Mouse (Mus musculus) kidney, postnatal 0 days (tissue): Measurements from ENCODE around the gene 2700097O09Rik. TPM values are rescaled to one million over a fixed set of nuclear protein-coding genes. Genes with fewer than 3 reads are reported as not detected.
A peak's percentile ranks its signal among the peaks of the same experiment; 100 is the strongest.

Experiments used
- ATAC-seq: fragments of 200-750 bp; cut with Nextera tagmentation; replicated peaks from 2 replicates; pipeline ENCODE4 v1.8.0; 2017; ENCODE audit warnings: low read depth, moderate number of reproducible peaks, moderate TSS enrichment, moderate library complexity; ENCODE audit not compliant: low FRiP score
- DNase-seq: peaks from one replicate; pipeline ENCODE4 v3.0.0-alpha.2; 2016; ENCODE audit warnings: low spot score
- H3K27ac ChIP-seq: fragments of 300-500 bp; sonication (generic); 2 replicates; pipeline ENCODE4 v1.5.1; 2014; ENCODE audit warnings: mild to moderate bottlenecking
- H3K27me3 ChIP-seq: fragments of 300-500 bp; sonication (generic); 2 replicates; pipeline ENCODE4 v1.6.1; 2014; ENCODE audit warnings: low read length, mixed read lengths; ENCODE audit not compliant: insufficient read depth
- H3K36me3 ChIP-seq: fragments of 300-500 bp; sonication (generic); 2 replicates; pipeline ENCODE4 v1.6.1; 2014; ENCODE audit warnings: low read length, mixed read lengths; ENCODE audit not compliant: insufficient read depth
- H3K4me1 ChIP-seq: fragments of 300-500 bp; sonication (generic); replicated peaks from 2 replicates; pipeline ENCODE4 v1.6.1; 2014; ENCODE audit warnings: antibody characterized with exemption, low read length, mixed read lengths; ENCODE audit not compliant: insufficient read depth
- H3K4me2 ChIP-seq: fragments of 300-500 bp; sonication (generic); 2 replicates; pipeline ENCODE4 v1.6.1; 2014; ENCODE audit warnings: mild to moderate bottlenecking, low read length, moderate library complexity, mixed read lengths
- H3K4me3 ChIP-seq: fragments of 300-500 bp; sonication (generic); replicated peaks from 2 replicates; pipeline ENCODE4 v1.5.1; 2014; ENCODE audit warnings: low read depth, low read length
- H3K9ac ChIP-seq: fragments of 300-500 bp; sonication (generic); 2 replicates; pipeline ENCODE4 v1.6.1; 2014; ENCODE audit warnings: low read depth, low read length
- H3K9me3 ChIP-seq: fragments of 300-500 bp; sonication (generic); replicated peaks from 2 replicates; pipeline ENCODE4 v1.6.1; 2016; ENCODE audit warnings: low read length, inconsistent platforms, mixed read lengths
- CTCF ChIP-seq: IDR thresholded peaks from 2 replicates; pipeline ENCODE4 v1.5.1; 2016; ENCODE audit warnings: antibody characterized with exemption, low read depth, mild to moderate bottlenecking, moderate library complexity
- WGBS: fragments of 180-500 bp; shearing (Covaris S2); extraction: QIAGEN DNeasy Blood & Tissue Kit; methylation state at CpG from one replicate; pipeline ENCODE4 v1.1.7; 2014; 5-methylcytosine and 5-hydroxymethylcytosine counted together
- polyA plus RNA-seq: library from polyadenylated mRNA; unstranded; fragments of >200 nt; fragmentation: Nextera tagmentation; extraction: Ambion mirVana; gene quantifications from 2 replicates; pipeline ENCODE4 v1.2.1, GENCODE M21; 2015

2700097O09Rik gene
- polyA plus RNA-seq, 1 experiment from 2014 or later: 19.9 TPM

DNA sequence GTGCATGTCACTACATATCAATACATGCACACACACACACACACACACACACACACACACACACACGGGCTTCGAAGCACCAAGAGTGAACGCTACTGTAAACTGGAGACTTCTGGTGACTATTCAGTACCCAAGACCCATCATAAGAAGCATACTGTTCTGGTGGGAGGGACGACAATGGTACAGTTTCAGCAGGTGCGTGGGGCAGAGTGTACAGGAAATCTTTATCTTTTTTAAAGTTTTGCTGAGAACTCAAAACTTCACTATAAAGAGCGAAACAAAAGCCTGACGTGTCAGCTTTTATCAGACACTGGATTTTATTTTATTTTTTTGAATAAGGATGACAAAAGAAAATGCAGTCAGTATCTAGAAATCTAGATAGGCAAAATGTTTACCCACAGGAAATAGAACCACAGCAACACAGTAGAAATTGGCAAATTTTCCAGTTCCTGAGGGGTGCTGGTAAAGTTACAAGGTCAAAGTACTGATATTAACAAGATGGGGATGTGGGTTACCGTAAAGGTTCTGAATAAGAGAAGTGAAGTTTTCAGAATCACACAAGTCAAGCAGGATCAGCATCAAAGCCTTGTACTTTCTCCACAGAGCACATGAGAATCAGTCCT is 30.1 kb downstream of the 2700097O09Rik start:
- Histone ChIP-seq H3K4me1 (no peaks in the 10 kb centered on the region), H3K27me3 (no peaks in the 10 kb centered on the region), H3K36me3 (peaks cover 17% of the 10 kb centered on the region; the same call in 1 of the 2 replicates), H3K9ac (no peak overlapping the region), H3K4me2 (no peak overlapping the region), H3K27ac (no peak overlapping the region), H3K9me3 (no peaks in the 10 kb centered on the region), H3K4me3 (no peak overlapping the region)
- DNase-seq (no peak), ATAC-seq (no peak)
- WGBS: 92% methylated on average over 8 of the region's 8 CpGs
- no peak for TF ChIP-seq CTCF

DNA sequence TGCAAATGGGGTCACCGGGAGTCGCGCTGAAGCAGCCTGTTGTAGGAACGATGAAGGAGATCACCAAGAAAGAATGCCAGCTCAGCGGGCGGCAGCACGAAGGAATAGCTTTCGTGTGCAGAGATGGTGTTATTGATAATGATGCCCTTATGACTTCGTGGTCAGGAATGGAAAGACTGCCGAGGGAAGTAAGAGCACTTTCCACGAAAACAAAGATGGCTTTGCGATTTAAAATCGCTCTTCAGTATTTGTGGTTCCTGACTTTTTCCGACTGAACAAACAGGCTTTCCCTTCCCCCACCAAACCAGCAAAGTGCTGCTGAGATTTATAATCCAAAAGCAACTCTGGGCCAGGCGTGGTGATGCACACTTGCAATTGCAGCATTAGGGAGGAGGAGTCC is 38.9 kb downstream of the 2700097O09Rik start:
- ATAC-seq (no peak), DNase-seq (no peak)
- Histone ChIP-seq H3K4me1 (no peaks in the 10 kb centered on the region), H3K27ac (no peak overlapping the region), H3K4me3 (no peak overlapping the region), H3K9me3 (no peaks in the 10 kb centered on the region), H3K4me2 (0 out of 2 replicates have a peak overlapping the region, but pooled peaks have one; percentile 18), H3K27me3 (no peaks in the 10 kb centered on the region), H3K9ac (no peak overlapping the region), H3K36me3 (peaks cover 4% of the 10 kb centered on the region; the same call in 1 of the 2 replicates)
- TF ChIP-seq CTCF: no peak
- 48% methylated on average over 15 of the region's 15 CpGs for WGBS

DNA sequence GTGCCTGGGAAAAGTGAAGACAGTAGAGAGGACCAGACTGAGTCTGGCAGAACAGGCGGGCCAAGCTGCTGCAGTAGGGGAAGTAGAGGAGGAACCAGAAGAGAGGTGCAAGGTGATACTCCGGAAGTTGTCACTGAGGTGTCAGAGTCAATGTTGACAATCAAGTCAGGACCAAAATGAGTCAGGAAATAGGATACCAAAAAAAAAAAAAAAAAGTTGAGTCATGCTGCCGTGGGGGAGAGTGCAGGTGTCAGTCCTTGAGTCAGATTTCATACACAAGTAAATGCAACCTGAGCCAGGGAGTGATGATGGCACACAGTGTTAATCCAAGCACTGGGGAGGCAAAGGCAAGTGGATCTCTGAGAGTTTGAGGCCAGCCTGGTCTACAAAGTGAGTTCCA is 52.8 kb downstream of the 2700097O09Rik start:
- 16% methylated on average over 3 of the region's 3 CpGs for WGBS
- DNase-seq: no peak
- no peaks in the 10 kb centered on the region for H3K36me3 ChIP-seq

DNA sequence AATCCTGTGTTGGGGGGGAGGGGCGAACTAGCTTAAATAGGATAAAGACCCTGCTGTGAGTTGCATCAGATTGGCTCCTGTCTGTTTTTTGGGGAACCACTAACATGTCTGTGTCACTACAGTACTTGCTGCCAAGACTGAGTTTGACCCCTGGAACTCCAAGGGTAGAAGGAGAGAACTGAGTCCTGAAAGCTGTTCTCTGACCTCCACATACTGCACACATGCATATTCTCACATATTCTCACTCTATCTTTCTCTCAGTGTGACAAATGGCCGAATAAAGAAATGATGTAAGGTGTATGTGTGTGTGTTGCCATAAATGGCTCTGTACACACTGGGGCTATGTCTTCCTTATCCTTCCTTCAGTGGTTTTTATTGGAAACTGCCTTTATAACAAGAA is 56.6 kb downstream of the 2700097O09Rik start:
- Histone ChIP-seq H3K4me1 (no peaks in the 10 kb centered on the region), H3K27ac (no peak overlapping the region), H3K4me3 (no peak overlapping the region), H3K9ac (no peak overlapping the region), H3K9me3 (no peaks in the 10 kb centered on the region), H3K27me3 (no peaks in the 10 kb centered on the region), H3K36me3 (no peaks in the 10 kb centered on the region), H3K4me2 (no peak overlapping the region)
- WGBS: 76% methylated on average over 2 of the region's 2 CpGs
- no peak for TF ChIP-seq CTCF
- no peak for ATAC-seq
- DNase-seq: no peak

More for the DNA sequence above, 52.8 kb downstream of the 2700097O09Rik start:
- ATAC-seq: no peak
- Histone ChIP-seq H3K9ac (no peak overlapping the region), H3K4me2 (no peak overlapping the region), H3K27ac (no peak overlapping the region), H3K9me3 (no peaks in the 10 kb centered on the region), H3K4me3 (no peak overlapping the region), H3K27me3 (no peaks in the 10 kb centered on the region), H3K4me1 (no peaks in the 10 kb centered on the region)
- no peak for TF ChIP-seq CTCF

DNA sequence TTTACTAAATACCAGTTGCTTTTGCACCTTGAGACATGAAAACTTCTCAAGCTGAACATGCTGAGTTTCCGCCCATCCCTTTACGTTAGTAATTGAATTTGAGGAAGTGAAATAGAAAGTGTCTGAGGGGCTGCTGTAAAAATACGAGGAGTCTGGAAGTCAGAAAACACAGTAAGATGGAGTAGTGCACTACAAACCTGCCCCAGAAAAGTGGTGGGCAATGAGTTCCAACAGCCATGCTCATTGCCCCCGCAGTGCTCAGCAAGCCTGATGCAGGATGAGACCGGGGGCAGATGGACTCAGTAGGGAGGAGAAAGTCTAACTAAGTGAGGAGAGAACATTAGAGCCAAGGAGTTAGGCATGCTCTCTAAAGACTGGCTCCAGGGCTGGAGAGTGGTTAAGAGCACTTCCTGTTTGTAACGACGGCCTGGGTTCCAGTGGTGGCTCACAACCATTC is 60.5 kb downstream of the 2700097O09Rik start:
- ATAC-seq (no peak), DNase-seq (no peak)
- no peak for TF ChIP-seq CTCF
- H3K9ac ChIP-seq: no peak overlapping the region
- H3K9me3 ChIP-seq: no peaks in the 10 kb centered on the region
- H3K4me1 ChIP-seq: no peaks in the 10 kb centered on the region
- H3K4me2 ChIP-seq: no peak overlapping the region
- 84% methylated on average over 7 of the region's 7 CpGs for WGBS
- H3K36me3 ChIP-seq: no peaks in the 10 kb centered on the region
- H3K27me3 ChIP-seq: no peaks in the 10 kb centered on the region
- H3K4me3 ChIP-seq: no peak overlapping the region
- H3K27ac ChIP-seq: no peak overlapping the region

DNA sequence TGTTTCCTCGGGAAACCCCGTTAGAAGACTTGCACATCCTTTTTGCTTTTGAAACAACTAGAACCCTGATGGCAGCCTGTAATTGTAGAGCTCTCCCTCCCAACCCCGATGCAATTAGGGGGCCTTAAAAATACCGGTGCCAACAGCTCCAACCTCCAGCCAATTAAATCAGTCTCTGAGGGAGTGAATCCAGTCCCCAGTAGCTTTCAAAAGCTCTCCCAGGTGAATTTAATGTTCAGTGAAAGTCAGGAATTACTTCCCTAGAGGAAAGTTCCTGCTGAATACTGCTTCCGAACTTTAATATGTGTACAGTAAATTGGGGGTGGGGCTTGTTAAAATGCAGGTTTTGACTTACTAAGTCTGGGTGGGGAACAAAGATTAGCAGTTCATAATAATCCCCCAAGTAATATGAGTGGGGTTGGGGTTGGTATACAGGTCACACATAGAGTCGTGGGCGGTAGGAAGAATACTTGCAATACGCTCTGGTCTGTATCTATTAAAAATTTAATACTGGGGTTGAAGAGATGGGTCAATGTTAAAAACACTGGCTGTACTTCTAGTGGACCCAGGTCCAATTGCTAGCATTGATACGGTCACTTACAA is 62.7 kb downstream of the 2700097O09Rik start:
- Histone ChIP-seq H3K9ac (no peak overlapping the region), H3K9me3 (no peaks in the 10 kb centered on the region), H3K4me3 (no peak overlapping the region), H3K4me1 (no peaks in the 10 kb centered on the region), H3K27ac (no peak overlapping the region), H3K4me2 (no peak overlapping the region), H3K36me3 (no peaks in the 10 kb centered on the region), H3K27me3 (no peaks in the 10 kb centered on the region)
- DNase-seq (no peak), ATAC-seq (no peak)
- TF ChIP-seq CTCF: no peak
- WGBS: 34% methylated on average over 9 of the region's 9 CpGs
